Mouse (Mus musculus) limb, embryonic 11.5 days (tissue): Measurements from ENCODE around the gene Extl2. TPM values are rescaled to one million over a fixed set of nuclear protein-coding genes. Genes with fewer than 3 reads are reported as not detected.

Experiments used
- ATAC-seq: fragments of 200-750 bp; cut with Nextera tagmentation; 2 replicates; pipeline ENCODE4 v1.8.0; 2017; ENCODE audit warnings: low read depth; ENCODE audit not compliant: insufficient number of reproducible peaks, low FRiP score, low TSS enrichment
- DNase-seq: peaks from one replicate; pipeline ENCODE4 v3.0.0-alpha.2; 2015; ENCODE audit warnings: low spot score
- H3K27ac ChIP-seq: fragments of 300-500 bp; sonication (generic); replicated peaks from 2 replicates; pipeline ENCODE4 v1.5.1; 2014; ENCODE audit warnings: low read depth, mild to moderate bottlenecking, low read length
- H3K27me3 ChIP-seq: fragments of 300-500 bp; sonication (generic); 2 replicates; pipeline ENCODE4 v1.6.1; 2014; ENCODE audit warnings: mild to moderate bottlenecking, low read length, mixed read lengths; ENCODE audit not compliant: control insufficient read depth, insufficient read depth
- H3K36me3 ChIP-seq: fragments of 300-500 bp; sonication (generic); 2 replicates; pipeline ENCODE4 v1.6.1; 2014; ENCODE audit warnings: mild to moderate bottlenecking, low read length, moderate library complexity, mixed read lengths; ENCODE audit not compliant: control insufficient read depth, insufficient read depth
- H3K4me1 ChIP-seq: fragments of 300-500 bp; sonication (generic); 2 replicates; pipeline ENCODE4 v1.6.1; 2014; ENCODE audit warnings: low read length, mixed read lengths; ENCODE audit not compliant: control insufficient read depth, insufficient read depth
- H3K4me2 ChIP-seq: fragments of 300-500 bp; sonication (generic); 2 replicates; pipeline ENCODE4 v1.6.1; 2014; ENCODE audit warnings: low read depth, mild to moderate bottlenecking, moderate library complexity; ENCODE audit not compliant: severe bottlenecking
- H3K4me3 ChIP-seq: fragments of 300-500 bp; sonication (generic); 2 replicates; pipeline ENCODE4 v1.5.1; 2014; ENCODE audit warnings: low read depth, low read length
- H3K9ac ChIP-seq: fragments of 300-500 bp; sonication (generic); 2 replicates; pipeline ENCODE4 v1.6.1; 2014; ENCODE audit warnings: mild to moderate bottlenecking, low read length
- H3K9me3 ChIP-seq: fragments of 300-500 bp; sonication (generic); 2 replicates; pipeline ENCODE4 v1.6.1; 2016; ENCODE audit warnings: low read length; ENCODE audit not compliant: control insufficient read depth
- WGBS: fragments of 180-500 bp; shearing (Covaris S2); extraction: QIAGEN DNeasy Blood & Tissue Kit; methylation state at CpG from one replicate; pipeline ENCODE4 v1.1.7; 2014; 5-methylcytosine and 5-hydroxymethylcytosine counted together
- polyA plus RNA-seq: library from polyadenylated mRNA; unstranded; fragments of >200 nt; fragmentation: Nextera tagmentation; extraction: Ambion mirVana; gene quantifications from 2 replicates; pipeline ENCODE4 v1.2.1, GENCODE M21; 2014

The Extl2 gene
- polyA plus RNA-seq, 1 experiment from 2014 or later: 18.1 TPM

- no peak overlapping the region for H3K27ac ChIP-seq
- no peaks in the 10 kb centered on the region for H3K4me1 ChIP-seq
- no peaks in the 10 kb centered on the region; the same call in 1 of the 2 replicates for H3K36me3 ChIP-seq
- H3K9ac ChIP-seq: no peak overlapping the region
- no peak overlapping the region for H3K4me2 ChIP-seq
- DNase-seq (no peak), ATAC-seq (no peak)
- H3K27me3 ChIP-seq: no peaks in the 10 kb centered on the region
- no peak overlapping the region for H3K4me3 ChIP-seq
- H3K9me3 ChIP-seq: no peaks in the 10 kb centered on the region
- WGBS: 69% methylated on average over 4 of the region's 4 CpGs
Observed at GRCm38 (mm10) chr3:116018606-116019005, 11.3 kb downstream of the Extl2 start.

- no peak for ATAC-seq
- no peaks in the 10 kb centered on the region for H3K27me3 ChIP-seq
- WGBS: 95% methylated on average over 5 of the region's 5 CpGs
Observed at GRCm38 (mm10) chr3:116019136-116019535, 11.9 kb downstream of the Extl2 start.

GRCm38 (mm10) chr3:116024236-116024635 lies 17.0 kb downstream of the Extl2 start:
- Histone ChIP-seq H3K4me3 (no peak overlapping the region), H3K36me3 (0 out of 2 replicates have a peak, but pooled peaks cover 2% of the 10 kb centered on the region), H3K27me3 (no peaks in the 10 kb centered on the region), H3K4me1 (no peaks in the 10 kb centered on the region), H3K9ac (no peak overlapping the region), H3K9me3 (no peaks in the 10 kb centered on the region), H3K27ac (no peak overlapping the region), H3K4me2 (no peak overlapping the region)
- ATAC-seq (peak; percentile 10; the same call in 1 of the 2 replicates), DNase-seq (no peak)
- WGBS: 84% methylated on average over 12 of the region's 12 CpGs

More at GRCm38 (mm10) chr3:116019136-116019535, 11.9 kb downstream of the Extl2 start:
- Histone ChIP-seq H3K9me3 (no peaks in the 10 kb centered on the region), H3K4me2 (no peak overlapping the region), H3K4me1 (no peaks in the 10 kb centered on the region), H3K4me3 (no peak overlapping the region), H3K27ac (no peak overlapping the region), H3K36me3 (no peaks in the 10 kb centered on the region; the same call in 1 of the 2 replicates), H3K9ac (no peak overlapping the region)
- no peak for DNase-seq

- no peak overlapping the region for H3K27ac ChIP-seq
- H3K27me3 ChIP-seq: no peaks in the 10 kb centered on the region
- peak; percentile 38 for DNase-seq
- no peaks in the 10 kb centered on the region for H3K9me3 ChIP-seq
- WGBS: 64% methylated on average over 5 of the region's 5 CpGs
- no peak overlapping the region for H3K4me3 ChIP-seq
- no peaks in the 10 kb centered on the region for H3K4me1 ChIP-seq
- 0 out of 2 replicates have a peak, but pooled peaks cover 2% of the 10 kb centered on the region for H3K36me3 ChIP-seq
- peak; percentile 60 for ATAC-seq
- no peak overlapping the region for H3K9ac ChIP-seq
- no peak overlapping the region for H3K4me2 ChIP-seq
Observed at GRCm38 (mm10) chr3:116024669-116025068, 17.4 kb downstream of the Extl2 start.

- ATAC-seq (no peak), DNase-seq (no peak)
- peaks cover 5% of the 10 kb centered on the region; the same call in 1 of the 2 replicates for H3K4me1 ChIP-seq
- H3K27ac ChIP-seq: no peak overlapping the region
- H3K9ac ChIP-seq: no peak overlapping the region
- H3K4me2 ChIP-seq: no peak overlapping the region
- H3K36me3 ChIP-seq: 0 out of 2 replicates have a peak, but pooled peaks cover 2% of the 10 kb centered on the region
- H3K27me3 ChIP-seq: no peaks in the 10 kb centered on the region
- WGBS: 96% methylated on average over 10 of the region's 10 CpGs
- H3K4me3 ChIP-seq: no peak overlapping the region
- H3K9me3 ChIP-seq: no peaks in the 10 kb centered on the region
Observed at GRCm38 (mm10) chr3:116025701-116026100, 18.4 kb downstream of the Extl2 start.

- no peak overlapping the region for H3K4me2 ChIP-seq
- H3K9ac ChIP-seq: no peak overlapping the region
- peaks cover 5% of the 10 kb centered on the region; the same call in 1 of the 2 replicates for H3K4me1 ChIP-seq
- H3K36me3 ChIP-seq: 0 out of 2 replicates have a peak, but pooled peaks cover 2% of the 10 kb centered on the region
- no peak for ATAC-seq
- H3K27me3 ChIP-seq: no peaks in the 10 kb centered on the region
- H3K27ac ChIP-seq: no peak overlapping the region
- H3K4me3 ChIP-seq: no peak overlapping the region
- no peak for DNase-seq
- 87% methylated on average over 20 of the region's 20 CpGs for WGBS
- no peaks in the 10 kb centered on the region for H3K9me3 ChIP-seq
Observed at GRCm38 (mm10) chr3:116026996-116027395, 19.7 kb downstream of the Extl2 start.

GRCm38 (mm10) chr3:116030152-116030788 lies 23.0 kb downstream of the Extl2 start:
- Histone ChIP-seq H3K36me3 (0 out of 2 replicates have a peak, but pooled peaks cover 2% of the 10 kb centered on the region), H3K4me2 (no peak overlapping the region), H3K4me3 (no peak overlapping the region), H3K27me3 (no peaks in the 10 kb centered on the region), H3K9me3 (no peaks in the 10 kb centered on the region), H3K27ac (no peak overlapping the region), H3K9ac (no peak overlapping the region), H3K4me1 (peaks cover 5% of the 10 kb centered on the region; the same call in 1 of the 2 replicates)
- no peak for DNase-seq
- WGBS: 61% methylated on average over 11 of the region's 11 CpGs
- no peak for ATAC-seq

GRCm38 (mm10) chr3:116033218-116033870 lies 26.1 kb downstream of the Extl2 start:
- H3K9ac ChIP-seq: no peak overlapping the region
- ATAC-seq (no peak), DNase-seq (no peak)
- no peak overlapping the region for H3K4me3 ChIP-seq
- H3K36me3 ChIP-seq: no peaks in the 10 kb centered on the region
- H3K4me2 ChIP-seq: no peak overlapping the region
- H3K27ac ChIP-seq: no peak overlapping the region
- 51% methylated on average over 6 of the region's 6 CpGs for WGBS
- peaks cover 5% of the 10 kb centered on the region; the same call in 1 of the 2 replicates for H3K4me1 ChIP-seq
- no peaks in the 10 kb centered on the region for H3K9me3 ChIP-seq
- no peaks in the 10 kb centered on the region for H3K27me3 ChIP-seq
